Mouse (Mus musculus): ENCODE measurements around the gene Sod3. TPM values are rescaled to one million over a fixed set of nuclear protein-coding genes. Genes with fewer than 3 reads are reported as not detected.

The Sod3 gene
- polyA plus RNA-seq, 1 experiment from 2014 or later = 11.3 TPM

- Histone ChIP-seq H3K4me1 (replicated peaks; ENCODE audit: control insufficient read depth, insufficient read depth, low read length) (no peaks in the 10 kb centered on the region), H3K36me3 (ENCODE audit: control insufficient read depth, insufficient read depth) (no peaks in the 10 kb centered on the region), H3K9me3 (ENCODE audit: control insufficient read depth) (no peaks in the 10 kb centered on the region), H3K27me3 (replicated peaks; ENCODE audit: control insufficient read depth, insufficient read depth, low read length) (no peaks in the 10 kb centered on the region), H3K4me3 (ENCODE audit: low read depth, low read length) (no peak overlapping the region), H3K9ac (ENCODE audit: low read depth, low read length) (no peak overlapping the region), H3K27ac (ENCODE audit: low read depth, low read length) (no peak overlapping the region), H3K4me2 (replicated peaks; ENCODE audit: low read depth) (no peak overlapping the region)
- TF ChIP-seq CTCF (IDR thresholded peaks at IDR 0.05; ENCODE audit: low read depth) = no peak
- 62% methylated on average over 2 of the region's 2 CpGs for WGBS
- ATAC-seq = no peak
Measured at GRCm38 (mm10) chr5:52346890-52347289, 16.7 kb upstream of the Sod3 start.

DNA sequence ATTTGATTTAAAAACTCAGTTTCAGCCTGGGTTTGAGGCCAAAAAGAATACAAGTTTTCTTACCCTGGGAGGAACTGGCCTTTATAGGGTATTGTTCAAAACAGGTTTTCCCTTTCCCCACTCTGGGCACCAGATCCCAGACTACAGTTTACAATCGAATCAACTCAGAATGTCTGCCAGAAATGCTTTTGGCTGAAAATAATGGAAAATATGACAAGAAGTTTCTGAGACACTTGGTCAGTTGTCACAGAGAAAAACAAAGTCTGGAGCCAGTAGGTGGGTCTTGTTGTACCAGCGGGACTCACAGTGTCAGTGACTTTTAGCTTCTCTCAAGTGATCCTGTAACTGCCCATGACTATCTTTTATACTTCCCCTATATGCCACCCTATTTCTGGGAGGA, 13.1 kb upstream of the Sod3 start:
- H3K4me1 ChIP-seq (replicated peaks; ENCODE audit: control insufficient read depth, insufficient read depth, low read length) = 0 out of 2 replicates have a peak, but pooled peaks cover 3% of the 10 kb centered on the region
- no peak for ATAC-seq
- 78% methylated on average over 2 of the region's 2 CpGs for WGBS

GRCm38 (mm10) chr5:52351561-52351960, 12.0 kb upstream of the Sod3 start:
- WGBS = 79% methylated on average over 2 of the region's 2 CpGs
- no peaks in the 10 kb centered on the region for H3K27me3 ChIP-seq (replicated peaks; ENCODE audit: control insufficient read depth, insufficient read depth, low read length)
- H3K4me3 ChIP-seq (ENCODE audit: low read depth, low read length) = no peak overlapping the region
- no peak overlapping the region for H3K27ac ChIP-seq (ENCODE audit: low read depth, low read length)
- ATAC-seq = no peak
- TF ChIP-seq CTCF (IDR thresholded peaks at IDR 0.05; ENCODE audit: low read depth) = no peak
- no peaks in the 10 kb centered on the region for H3K9me3 ChIP-seq (ENCODE audit: control insufficient read depth)
- no peak overlapping the region for H3K9ac ChIP-seq (ENCODE audit: low read depth, low read length)
- H3K4me2 ChIP-seq (replicated peaks; ENCODE audit: low read depth) = no peak overlapping the region
- H3K36me3 ChIP-seq (ENCODE audit: control insufficient read depth, insufficient read depth) = no peaks in the 10 kb centered on the region
- H3K4me1 ChIP-seq (replicated peaks; ENCODE audit: control insufficient read depth, insufficient read depth, low read length) = 0 out of 2 replicates have a peak, but pooled peaks cover 3% of the 10 kb centered on the region

More for the DNA sequence above, 13.1 kb upstream of the Sod3 start:
- Histone ChIP-seq H3K4me3 (ENCODE audit: low read depth, low read length) (no peak overlapping the region), H3K36me3 (ENCODE audit: control insufficient read depth, insufficient read depth) (no peaks in the 10 kb centered on the region), H3K9me3 (ENCODE audit: control insufficient read depth) (no peaks in the 10 kb centered on the region), H3K4me2 (replicated peaks; ENCODE audit: low read depth) (no peak overlapping the region), H3K9ac (ENCODE audit: low read depth, low read length) (no peak overlapping the region), H3K27ac (ENCODE audit: low read depth, low read length) (no peak overlapping the region), H3K27me3 (replicated peaks; ENCODE audit: control insufficient read depth, insufficient read depth, low read length) (no peaks in the 10 kb centered on the region)
- TF ChIP-seq CTCF (IDR thresholded peaks at IDR 0.05; ENCODE audit: low read depth) = no peak

DNA sequence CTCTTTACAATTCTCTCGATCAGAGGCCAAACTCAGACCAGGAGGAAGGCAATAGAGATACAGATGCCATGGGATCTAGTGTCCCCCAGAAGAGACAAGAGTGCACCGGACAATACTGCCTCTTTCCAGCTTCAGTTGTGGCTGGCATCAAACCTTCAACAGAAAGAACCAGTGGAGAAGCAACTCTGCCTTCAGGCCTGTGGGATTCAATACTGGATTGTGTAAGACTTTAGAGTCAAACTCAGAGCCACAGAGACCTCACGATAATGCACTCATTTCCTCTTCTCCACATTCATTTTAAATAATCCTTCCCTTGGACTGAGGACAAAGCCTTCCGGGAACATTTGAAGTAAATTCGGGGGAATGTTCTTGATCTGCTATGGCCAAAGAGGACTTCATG, 10.9 kb upstream of the Sod3 start:
- TF ChIP-seq CTCF (IDR thresholded peaks at IDR 0.05; ENCODE audit: low read depth) = no peak
- Histone ChIP-seq H3K27ac (ENCODE audit: low read depth, low read length) (no peak overlapping the region), H3K36me3 (ENCODE audit: control insufficient read depth, insufficient read depth) (no peaks in the 10 kb centered on the region), H3K4me1 (replicated peaks; ENCODE audit: control insufficient read depth, insufficient read depth, low read length) (0 out of 2 replicates have a peak, but pooled peaks cover 3% of the 10 kb centered on the region), H3K4me3 (ENCODE audit: low read depth, low read length) (no peak overlapping the region), H3K9me3 (ENCODE audit: control insufficient read depth) (no peaks in the 10 kb centered on the region), H3K9ac (ENCODE audit: low read depth, low read length) (no peak overlapping the region), H3K4me2 (replicated peaks; ENCODE audit: low read depth) (no peak overlapping the region), H3K27me3 (replicated peaks; ENCODE audit: control insufficient read depth, insufficient read depth, low read length) (no peaks in the 10 kb centered on the region)
- WGBS = 78% methylated on average over 5 of the region's 5 CpGs
- ATAC-seq = no peak

DNA sequence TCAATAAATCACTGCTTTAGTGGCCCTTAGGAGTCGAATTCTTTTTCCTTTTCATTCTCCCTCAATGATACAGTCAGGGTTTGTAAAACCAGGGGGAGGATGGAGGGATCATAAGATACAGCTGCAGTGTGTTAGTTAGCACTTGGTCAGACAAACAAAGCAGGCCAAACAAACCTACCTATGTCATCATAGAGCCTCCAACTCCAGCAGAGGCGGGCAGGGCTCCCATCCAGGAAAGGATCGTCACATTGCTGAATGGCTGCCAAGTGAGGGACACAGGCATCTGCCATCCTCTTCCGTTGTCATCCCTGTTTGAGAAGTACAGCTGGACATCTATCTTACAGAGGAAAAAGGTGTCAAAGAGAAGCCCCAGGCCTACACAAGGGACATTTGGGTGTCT, 9.2 kb upstream of the Sod3 start:
- no peak for TF ChIP-seq CTCF (IDR thresholded peaks at IDR 0.05; ENCODE audit: low read depth)
- no peak overlapping the region for H3K9ac ChIP-seq (ENCODE audit: low read depth, low read length)

DNA sequence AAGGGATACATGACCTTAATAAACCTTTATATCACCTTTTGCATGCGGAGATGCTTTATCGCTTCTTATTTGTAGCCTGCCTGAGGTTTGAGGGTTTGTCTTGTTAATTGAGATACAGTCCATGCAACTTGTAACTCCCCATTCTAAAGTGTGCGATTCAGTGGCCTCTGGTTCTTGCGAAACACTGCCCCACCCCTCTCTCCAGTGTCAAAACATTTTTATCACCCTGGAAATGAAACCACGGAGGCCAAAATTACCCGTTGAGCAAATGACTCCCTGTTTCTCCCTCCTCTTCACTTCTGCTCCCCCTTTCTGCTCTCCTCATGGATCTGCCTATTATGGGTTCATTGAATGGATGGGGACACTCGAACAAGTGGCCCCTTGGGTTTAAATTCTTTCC, 8.0 kb upstream of the Sod3 start:
- Histone ChIP-seq H3K36me3 (ENCODE audit: control insufficient read depth, insufficient read depth) (no peaks in the 10 kb centered on the region), H3K27ac (ENCODE audit: low read depth, low read length) (no peak overlapping the region), H3K4me1 (replicated peaks; ENCODE audit: control insufficient read depth, insufficient read depth, low read length) (0 out of 2 replicates have a peak, but pooled peaks cover 3% of the 10 kb centered on the region), H3K9me3 (ENCODE audit: control insufficient read depth) (no peaks in the 10 kb centered on the region), H3K9ac (ENCODE audit: low read depth, low read length) (no peak overlapping the region), H3K4me3 (ENCODE audit: low read depth, low read length) (no peak overlapping the region), H3K27me3 (replicated peaks; ENCODE audit: control insufficient read depth, insufficient read depth, low read length) (no peaks in the 10 kb centered on the region), H3K4me2 (replicated peaks; ENCODE audit: low read depth) (no peak overlapping the region)
- ATAC-seq = no peak
- no peak for TF ChIP-seq CTCF (IDR thresholded peaks at IDR 0.05; ENCODE audit: low read depth)
- WGBS = 52% methylated on average over 7 of the region's 7 CpGs

More for the DNA sequence above, 9.2 kb upstream of the Sod3 start:
- H3K27ac ChIP-seq (ENCODE audit: low read depth, low read length) = no peak overlapping the region
- no peak overlapping the region for H3K4me2 ChIP-seq (replicated peaks; ENCODE audit: low read depth)
- no peaks in the 10 kb centered on the region for H3K36me3 ChIP-seq (ENCODE audit: control insufficient read depth, insufficient read depth)
- no peaks in the 10 kb centered on the region for H3K9me3 ChIP-seq (ENCODE audit: control insufficient read depth)
- WGBS = 63% methylated on average over 4 of the region's 4 CpGs
- ATAC-seq = no peak
- no peaks in the 10 kb centered on the region for H3K27me3 ChIP-seq (replicated peaks; ENCODE audit: control insufficient read depth, insufficient read depth, low read length)
- H3K4me1 ChIP-seq (replicated peaks; ENCODE audit: control insufficient read depth, insufficient read depth, low read length) = 0 out of 2 replicates have a peak, but pooled peaks cover 3% of the 10 kb centered on the region
- H3K4me3 ChIP-seq (ENCODE audit: low read depth, low read length) = no peak overlapping the region

All from intestine, postnatal 0 days (tissue).